Mouse (Mus musculus) adrenal gland (tissue): ENCODE results near the gene Olfr1408.

Source experiments
- intact Hi-C: fragments of 180-260 bp; cut with DNase I; formaldehyde crosslinking; loops from one replicate; pipeline ENCODE4 v1.15.1; 2025
- long read RNA-seq, 2 experiments: library from polyadenylated mRNA; unstranded; transcript quantifications; one replicate each; pipeline ENCODE4 v2.0.0; 2020; ENCODE audit warnings: borderline replicate concordance in 1 of 2; ENCODE audit not compliant: insufficient replicate concordance in 1 of 2

Olfr1408 gene
- long read RNA-seq, experiment 1: 0 reads
- long read RNA-seq, experiment 2: 0 reads

GRCm38 (mm10) chr1:173137274-173137673 is at the start of gene Olfr1408:
TSS of gene Olfr1408 (minus strand) at chr1:173137374.
- intact Hi-C loops: no loop called here

GRCm38 (mm10) chr1:173174154-173174842 is 37.1 kb upstream of the Olfr1408 start:
- intact Hi-C loops: no loop called here
